Mouse (Mus musculus) gastrocnemius, postnatal 36 days (tissue): Measurements from ENCODE around the gene Fam207a. TPM values are rescaled to one million over a fixed set of nuclear protein-coding genes. Genes with fewer than 3 reads are reported as not detected.

Source experiments
- total RNA-seq, 2 experiments: library from RNA; stranded (reverse); gene quantifications; 2 replicates each; pipeline ENCODE4 v1.2.3; 2021

Fam207a gene
- total RNA-seq, 2 experiments from 2014 or later: 4.7 to 5.4 TPM

Other genes starting within 250 kb of the Fam207a start
- gene Adarb1, start 97.5 kb downstream of the Fam207a start, total RNA-seq: 10 to 100 TPM in 1 of 2 experiments, 1 to 10 TPM in 1; 5.9 to 10.7 TPM
- 1 to 10 TPM; 1.5 to 1.8 TPM for gene Itgb2, start 14.5 kb upstream of the Fam207a start, total RNA-seq
- gene Pttg1ip, start 65.9 kb upstream of the Fam207a start, total RNA-seq: 10 to 100 TPM; 26.6 to 30.1 TPM
- 10 to 100 TPM; 33.3 to 40.1 TPM for gene Sumo3, start 90.3 kb upstream of the Fam207a start, total RNA-seq
- 1 to 10 TPM; 7.5 to 8.6 TPM for gene Gm49325, start 90.4 kb upstream of the Fam207a start, total RNA-seq
- 10 to 100 TPM; 80.7 to 86.5 TPM for gene Ube2g2, start 106.5 kb upstream of the Fam207a start, total RNA-seq
- gene Tspear, start 170.8 kb upstream of the Fam207a start, total RNA-seq: not detected
- not detected for gene Gm19402, start 175.0 kb upstream of the Fam207a start, total RNA-seq
- not detected for gene Gm9508, start 181.4 kb upstream of the Fam207a start, total RNA-seq
- gene Gm10272, start 190.8 kb upstream of the Fam207a start, total RNA-seq: not detected
- gene Gm10024, start 195.7 kb upstream of the Fam207a start, total RNA-seq: not detected
- not detected for gene Gm10142, start 200.0 kb upstream of the Fam207a start, total RNA-seq
- not detected for gene Krtap12-1, start 204.8 kb upstream of the Fam207a start, total RNA-seq
- gene Gm10100, start 210.7 kb upstream of the Fam207a start, total RNA-seq: not detected
- gene Gm18596, start 226.9 kb upstream of the Fam207a start, total RNA-seq: not detected
- gene Gm9736, start 235.6 kb upstream of the Fam207a start, total RNA-seq: not detected
- not detected for gene Gm3233, start 243.9 kb upstream of the Fam207a start, total RNA-seq